Mouse (Mus musculus): ENCODE data around the gene Napsa. TPM values are rescaled to one million over a fixed set of nuclear protein-coding genes. Genes with fewer than 3 reads are reported as not detected.

Napsa gene
- polyA plus RNA-seq, 1 experiment from 2014 or later = 2.8 TPM

DNA sequence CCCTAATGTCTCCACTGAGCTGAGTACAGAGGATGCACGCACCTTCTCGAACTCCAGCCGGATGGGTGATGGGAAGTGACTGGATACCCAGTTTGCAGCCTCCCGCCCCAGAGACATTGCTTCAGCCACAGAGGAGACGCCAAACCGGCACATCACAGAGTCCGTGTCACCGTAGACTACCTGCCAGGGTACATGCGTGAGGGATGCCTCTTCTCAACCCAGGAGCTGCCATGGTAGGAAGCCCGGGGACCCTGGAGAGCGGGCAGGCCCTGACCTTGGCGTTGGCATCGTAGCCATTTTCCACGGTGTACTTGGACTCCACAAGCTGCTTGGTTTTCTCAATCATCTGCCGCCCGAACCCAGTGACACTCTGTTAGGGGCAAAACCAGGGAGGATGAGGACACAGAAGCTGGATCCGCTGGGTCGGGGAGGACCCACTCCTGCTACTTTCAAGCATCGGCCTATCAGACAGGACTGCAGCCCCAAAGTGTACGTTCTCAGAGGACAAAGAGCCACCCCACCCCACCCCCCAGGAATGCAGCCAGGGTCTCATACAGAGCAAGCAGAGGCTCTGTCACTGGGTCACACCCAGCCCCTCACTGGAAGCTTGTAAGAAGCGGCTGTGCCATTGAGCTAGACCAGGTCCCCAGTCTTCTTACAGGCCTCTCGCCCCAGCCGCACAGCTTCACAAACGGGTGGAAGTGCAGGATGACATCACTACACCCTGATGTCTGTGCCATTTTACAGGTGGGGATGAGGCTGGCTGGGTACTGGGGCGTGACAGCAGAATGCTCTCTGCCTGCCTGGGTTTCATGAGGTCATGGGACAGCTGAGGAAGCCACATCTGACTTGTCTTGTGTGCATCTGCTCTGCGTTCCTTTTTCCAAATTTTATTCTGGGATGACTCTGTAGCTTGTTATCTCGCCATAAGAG lies 36.3 kb upstream of the Napsa start:
- H3K36me3 ChIP-seq (ENCODE audit: control insufficient read depth, insufficient read depth, low read length) = peaks cover 81% of the 10 kb centered on the region
- ATAC-seq (ENCODE audit: low read depth) = no peak
- WGBS = 91% methylated on average over 26 of the region's 27 CpGs

GRCm38 (mm10) chr7:44536590-44536968 lies 35.6 kb upstream of the Napsa start:
- ATAC-seq (ENCODE audit: low read depth) = no peak
- 73% methylated on average over 6 of the region's 6 CpGs for WGBS
- Histone ChIP-seq H3K4me2 (ENCODE audit: low read depth, low read length) (no peak overlapping the region), H3K36me3 (ENCODE audit: control insufficient read depth, insufficient read depth, low read length) (peaks cover 87% of the 10 kb centered on the region), H3K4me3 (ENCODE audit: low read depth, low read length) (no peak overlapping the region), H3K27ac (replicated peaks; ENCODE audit: low read depth, low read length) (no peak overlapping the region), H3K27me3 (replicated peaks; ENCODE audit: control insufficient read depth, insufficient read depth, low read length) (no peaks in the 10 kb centered on the region), H3K9ac (ENCODE audit: low read depth, low read length) (0 out of 2 replicates have a peak overlapping the region, but pooled peaks have one; percentile 6), H3K9me3 (ENCODE audit: control insufficient read depth, low read length) (no peaks in the 10 kb centered on the region), H3K4me1 (ENCODE audit: control insufficient read depth, insufficient read depth, low read length) (no peaks in the 10 kb centered on the region)
- DNase-seq (ENCODE audit: low spot score) = no peak

More for the DNA sequence above, 36.3 kb upstream of the Napsa start:
- H3K9me3 ChIP-seq (ENCODE audit: control insufficient read depth, low read length) = no peaks in the 10 kb centered on the region
- H3K27ac ChIP-seq (replicated peaks; ENCODE audit: low read depth, low read length) = no peak overlapping the region
- no peaks in the 10 kb centered on the region for H3K27me3 ChIP-seq (replicated peaks; ENCODE audit: control insufficient read depth, insufficient read depth, low read length)
- no peaks in the 10 kb centered on the region for H3K4me1 ChIP-seq (ENCODE audit: control insufficient read depth, insufficient read depth, low read length)
- no peak overlapping the region for H3K4me3 ChIP-seq (ENCODE audit: low read depth, low read length)
- no peak overlapping the region for H3K9ac ChIP-seq (ENCODE audit: low read depth, low read length)
- no peak for DNase-seq (ENCODE audit: low spot score)
- no peak overlapping the region for H3K4me2 ChIP-seq (ENCODE audit: low read depth, low read length)

- Histone ChIP-seq H3K4me1 (ENCODE audit: control insufficient read depth, insufficient read depth, low read length) (no peaks in the 10 kb centered on the region), H3K9ac (ENCODE audit: low read depth, low read length) (0 out of 2 replicates have a peak overlapping the region, but pooled peaks have one; percentile 6), H3K9me3 (ENCODE audit: control insufficient read depth, low read length) (no peaks in the 10 kb centered on the region), H3K27ac (replicated peaks; ENCODE audit: low read depth, low read length) (no peak overlapping the region), H3K4me2 (ENCODE audit: low read depth, low read length) (no peak overlapping the region), H3K27me3 (replicated peaks; ENCODE audit: control insufficient read depth, insufficient read depth, low read length) (no peaks in the 10 kb centered on the region), H3K4me3 (ENCODE audit: low read depth, low read length) (no peak overlapping the region), H3K36me3 (ENCODE audit: control insufficient read depth, insufficient read depth, low read length) (peaks cover 92% of the 10 kb centered on the region)
- DNase-seq (ENCODE audit: low spot score) = no peak
- WGBS = 82% methylated on average over 7 of the region's 7 CpGs
- ATAC-seq (ENCODE audit: low read depth) = no peak
Measured at GRCm38 (mm10) chr7:44537009-44537408, 35.2 kb upstream of the Napsa start.

- Histone ChIP-seq H3K4me2 (ENCODE audit: low read depth, low read length) (no peak overlapping the region), H3K9me3 (ENCODE audit: control insufficient read depth, low read length) (no peaks in the 10 kb centered on the region), H3K27ac (replicated peaks; ENCODE audit: low read depth, low read length) (no peak overlapping the region), H3K4me3 (ENCODE audit: low read depth, low read length) (no peak overlapping the region), H3K36me3 (ENCODE audit: control insufficient read depth, insufficient read depth, low read length) (peaks cover 97% of the 10 kb centered on the region), H3K27me3 (replicated peaks; ENCODE audit: control insufficient read depth, insufficient read depth, low read length) (no peaks in the 10 kb centered on the region), H3K9ac (ENCODE audit: low read depth, low read length) (no peak overlapping the region), H3K4me1 (ENCODE audit: control insufficient read depth, insufficient read depth, low read length) (no peaks in the 10 kb centered on the region)
- ATAC-seq (ENCODE audit: low read depth) = no peak
- 89% methylated on average over 12 of the region's 13 CpGs for WGBS
- no peak for DNase-seq (ENCODE audit: low spot score)
Measured at GRCm38 (mm10) chr7:44537496-44537895, 34.7 kb upstream of the Napsa start.

- no peak overlapping the region for H3K27ac ChIP-seq (replicated peaks; ENCODE audit: low read depth, low read length)
- no peak overlapping the region for H3K4me3 ChIP-seq (ENCODE audit: low read depth, low read length)
- no peaks in the 10 kb centered on the region for H3K4me1 ChIP-seq (ENCODE audit: control insufficient read depth, insufficient read depth, low read length)
- ATAC-seq (ENCODE audit: low read depth) (no peak), DNase-seq (ENCODE audit: low spot score) (no peak)
- peaks cover 92% of the 10 kb centered on the region for H3K36me3 ChIP-seq (ENCODE audit: control insufficient read depth, insufficient read depth, low read length)
- 92% methylated on average over 41 of the region's 41 CpGs for WGBS
- H3K4me2 ChIP-seq (ENCODE audit: low read depth, low read length) = no peak overlapping the region
- no peaks in the 10 kb centered on the region for H3K9me3 ChIP-seq (ENCODE audit: control insufficient read depth, low read length)
- H3K27me3 ChIP-seq (replicated peaks; ENCODE audit: control insufficient read depth, insufficient read depth, low read length) = no peaks in the 10 kb centered on the region
- no peak overlapping the region for H3K9ac ChIP-seq (ENCODE audit: low read depth, low read length)
Measured at GRCm38 (mm10) chr7:44538756-44539624, 33.2 kb upstream of the Napsa start.

DNA sequence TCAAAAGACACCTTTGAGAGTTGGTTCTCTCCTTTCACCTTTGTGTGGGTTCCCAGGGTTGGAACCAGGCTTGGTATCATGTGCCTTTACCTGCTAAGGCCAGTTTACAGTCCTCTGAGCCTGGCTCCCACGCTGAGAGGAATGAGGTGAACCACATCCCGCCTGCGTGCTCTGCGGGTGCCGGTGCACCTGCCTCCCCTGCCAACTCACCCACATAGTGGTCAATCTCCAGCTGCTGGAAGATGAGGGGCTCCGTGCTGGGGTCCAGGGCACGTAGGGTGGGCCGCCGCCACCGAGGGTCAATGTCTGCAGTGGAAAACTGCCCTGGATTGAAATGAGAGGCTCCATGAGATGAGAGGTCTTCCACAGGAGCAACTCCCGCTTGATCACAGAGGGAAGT lies 29.6 kb upstream of the Napsa start:
- Histone ChIP-seq H3K4me3 (ENCODE audit: low read depth, low read length) (no peak overlapping the region), H3K4me1 (ENCODE audit: control insufficient read depth, insufficient read depth, low read length) (peaks cover 7% of the 10 kb centered on the region), H3K9ac (ENCODE audit: low read depth, low read length) (no peak overlapping the region), H3K27ac (replicated peaks; ENCODE audit: low read depth, low read length) (no peak overlapping the region), H3K4me2 (ENCODE audit: low read depth, low read length) (no peak overlapping the region), H3K36me3 (ENCODE audit: control insufficient read depth, insufficient read depth, low read length) (peaks cover 57% of the 10 kb centered on the region), H3K27me3 (replicated peaks; ENCODE audit: control insufficient read depth, insufficient read depth, low read length) (no peaks in the 10 kb centered on the region), H3K9me3 (ENCODE audit: control insufficient read depth, low read length) (no peaks in the 10 kb centered on the region)
- 96% methylated on average over 11 of the region's 11 CpGs for WGBS
- DNase-seq (ENCODE audit: low spot score) (no peak), ATAC-seq (ENCODE audit: low read depth) (no peak)

GRCm38 (mm10) chr7:44543071-44543470 lies 29.1 kb upstream of the Napsa start:
- H3K4me1 ChIP-seq (ENCODE audit: control insufficient read depth, insufficient read depth, low read length) = peaks cover 12% of the 10 kb centered on the region
- no peak for ATAC-seq (ENCODE audit: low read depth)
- no peak for DNase-seq (ENCODE audit: low spot score)
- H3K27ac ChIP-seq (replicated peaks; ENCODE audit: low read depth, low read length) = no peak overlapping the region
- H3K4me2 ChIP-seq (ENCODE audit: low read depth, low read length) = no peak overlapping the region
- WGBS = 81% methylated on average over 11 of the region's 12 CpGs
- H3K4me3 ChIP-seq (ENCODE audit: low read depth, low read length) = no peak overlapping the region
- H3K36me3 ChIP-seq (ENCODE audit: control insufficient read depth, insufficient read depth, low read length) = peaks cover 52% of the 10 kb centered on the region
- H3K27me3 ChIP-seq (replicated peaks; ENCODE audit: control insufficient read depth, insufficient read depth, low read length) = no peaks in the 10 kb centered on the region
- 0 out of 2 replicates have a peak overlapping the region, but pooled peaks have one; percentile 38 for H3K9ac ChIP-seq (ENCODE audit: low read depth, low read length)
- H3K9me3 ChIP-seq (ENCODE audit: control insufficient read depth, low read length) = no peaks in the 10 kb centered on the region

- Histone ChIP-seq H3K27ac (replicated peaks; ENCODE audit: low read depth, low read length) (no peak overlapping the region), H3K4me3 (ENCODE audit: low read depth, low read length) (no peak overlapping the region), H3K9me3 (ENCODE audit: control insufficient read depth, low read length) (no peaks in the 10 kb centered on the region), H3K4me2 (ENCODE audit: low read depth, low read length) (no peak overlapping the region), H3K4me1 (ENCODE audit: control insufficient read depth, insufficient read depth, low read length) (peaks cover 13% of the 10 kb centered on the region), H3K27me3 (replicated peaks; ENCODE audit: control insufficient read depth, insufficient read depth, low read length) (no peaks in the 10 kb centered on the region), H3K9ac (ENCODE audit: low read depth, low read length) (no peak overlapping the region), H3K36me3 (ENCODE audit: control insufficient read depth, insufficient read depth, low read length) (peaks cover 41% of the 10 kb centered on the region)
- WGBS = 97% methylated on average over 3 of the region's 3 CpGs
- ATAC-seq (ENCODE audit: low read depth) (no peak), DNase-seq (ENCODE audit: low spot score) (no peak)
Measured at GRCm38 (mm10) chr7:44546274-44546673, 25.9 kb upstream of the Napsa start.
